Mouse (Mus musculus) layer of hippocampus, postnatal 36 days (tissue): ENCODE results near the gene Nxph1. TPM values are rescaled to one million over a fixed set of nuclear protein-coding genes. Genes with fewer than 3 reads are reported as not detected.
A peak's percentile ranks its signal among the peaks of the same experiment; 100 is the strongest.

Experiments used
- DNase-seq, 2 experiments: peaks; one replicate each; pipeline ENCODE4 v3.0.0; 2022
- total RNA-seq, 2 experiments: library from RNA; stranded (reverse); gene quantifications; 2 replicates each; pipeline ENCODE4 v1.2.3; 2021

Gene Nxph1
- total RNA-seq, result 10 to 100 TPM; 35.8 to 38.6 TPM

DNA sequence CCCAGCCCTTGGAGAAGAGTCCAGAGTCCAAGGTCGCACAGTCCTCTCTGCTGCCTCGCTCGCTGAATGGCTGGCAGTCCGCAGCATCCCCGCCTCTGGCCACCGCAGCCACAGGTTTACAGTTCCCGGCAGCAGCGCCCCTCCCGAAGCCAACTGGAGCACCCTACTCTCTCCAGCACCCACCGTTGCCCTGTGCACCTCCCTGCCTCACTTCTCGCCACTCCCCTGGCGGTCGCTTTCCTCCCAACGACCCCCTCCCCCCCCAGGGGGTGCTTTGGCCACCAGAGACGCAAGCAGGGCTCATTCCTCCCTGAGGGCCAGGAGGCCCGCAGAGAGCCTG, at the start of gene Nxph1:
TSS of gene Nxph1 (plus strand) at position 301 of the 340 bp plus-strand sequence.
- DNase-seq, result no peak

- peak; percentile 30 to 41 for DNase-seq
These were observed 48.1 kb upstream of the Nxph1 start for GRCm38 (mm10) chr6:8900021-8900728.

GRCm38 (mm10) chr6:8900729-8901122, 47.5 kb upstream of the Nxph1 start:
- DNase-seq, result no peak

GRCm38 (mm10) chr6:8907917-8908316, 40.3 kb upstream of the Nxph1 start:
- no peak for DNase-seq

- no peak for DNase-seq
These were observed 34.8 kb upstream of the Nxph1 start for GRCm38 (mm10) chr6:8913404-8913803.

GRCm38 (mm10) chr6:8914682-8915081, 33.5 kb upstream of the Nxph1 start:
- DNase-seq, result no peak

- no peak for DNase-seq
These were observed 23.8 kb upstream of the Nxph1 start for GRCm38 (mm10) chr6:8924481-8924880.

- no peak for DNase-seq
These were observed 13.0 kb upstream of the Nxph1 start for GRCm38 (mm10) chr6:8935241-8935640.

DNA sequence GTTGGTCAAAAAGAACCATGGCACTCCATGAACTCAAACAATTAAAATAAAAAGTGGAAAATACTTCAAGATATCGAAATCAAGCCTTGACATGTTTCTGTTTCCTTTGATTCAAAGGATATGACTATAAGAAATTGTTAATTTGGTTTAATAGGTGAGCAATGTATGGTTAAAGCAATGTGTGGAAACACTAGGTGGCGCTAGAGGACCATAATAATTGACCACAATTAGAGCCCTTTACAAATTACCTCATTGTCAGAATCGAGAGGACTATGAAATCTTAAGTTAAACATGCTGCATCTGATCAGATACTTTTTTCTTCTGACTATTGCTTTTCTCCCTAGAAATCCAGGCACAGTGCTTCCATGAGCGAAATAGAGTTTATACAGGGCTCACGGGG, 12.5 kb upstream of the Nxph1 start:
- DNase-seq, result no peak

- DNase-seq, result no peak
These were observed 12.1 kb upstream of the Nxph1 start for GRCm38 (mm10) chr6:8936168-8936567.

DNA sequence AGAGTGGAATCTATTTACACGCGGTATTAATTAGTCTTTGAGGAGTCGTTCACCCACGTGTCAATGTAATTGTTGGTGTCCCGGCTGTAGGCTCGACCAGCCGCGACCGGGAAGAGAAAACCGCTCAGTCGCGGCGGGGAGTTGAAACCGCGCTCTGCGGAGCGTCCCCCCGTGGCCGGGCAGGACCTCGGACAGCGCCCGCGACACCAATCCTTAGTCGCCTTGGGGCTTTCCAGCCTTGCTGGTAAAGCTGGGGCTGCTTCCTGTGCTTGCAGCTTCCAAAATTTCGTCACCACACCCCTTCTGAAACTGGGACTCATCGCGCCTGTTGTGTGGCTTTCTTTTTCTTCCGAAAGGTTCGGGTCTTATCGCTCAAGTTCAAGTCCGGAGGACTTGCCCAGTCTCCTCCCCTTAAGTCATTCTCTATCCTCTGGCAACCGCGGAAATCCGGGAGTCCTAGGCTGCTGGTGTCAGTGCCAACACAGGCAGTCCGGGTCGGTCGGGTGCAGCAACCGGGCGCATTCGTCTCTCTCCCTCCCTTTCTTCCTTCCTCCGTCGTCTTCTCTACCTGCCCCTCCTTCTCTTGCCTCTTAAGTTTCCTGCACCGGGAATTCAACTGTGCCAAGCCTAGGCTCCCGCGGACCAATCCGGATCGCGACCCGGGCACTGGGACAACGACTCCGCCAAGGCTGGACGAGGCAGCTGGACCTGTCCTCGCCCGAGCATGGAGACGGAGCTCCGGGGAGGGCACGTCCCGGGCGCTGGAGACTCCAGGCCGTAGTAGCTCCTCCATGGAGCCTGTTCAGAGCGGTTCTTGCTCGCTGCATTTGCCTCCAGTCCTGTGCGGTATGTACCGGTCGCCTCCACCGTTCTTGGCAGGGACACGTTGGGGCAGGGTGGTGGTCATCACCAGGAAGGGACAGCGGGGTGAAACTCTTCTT, 510 bp downstream of the Nxph1 start:
- no peak for DNase-seq

DNA sequence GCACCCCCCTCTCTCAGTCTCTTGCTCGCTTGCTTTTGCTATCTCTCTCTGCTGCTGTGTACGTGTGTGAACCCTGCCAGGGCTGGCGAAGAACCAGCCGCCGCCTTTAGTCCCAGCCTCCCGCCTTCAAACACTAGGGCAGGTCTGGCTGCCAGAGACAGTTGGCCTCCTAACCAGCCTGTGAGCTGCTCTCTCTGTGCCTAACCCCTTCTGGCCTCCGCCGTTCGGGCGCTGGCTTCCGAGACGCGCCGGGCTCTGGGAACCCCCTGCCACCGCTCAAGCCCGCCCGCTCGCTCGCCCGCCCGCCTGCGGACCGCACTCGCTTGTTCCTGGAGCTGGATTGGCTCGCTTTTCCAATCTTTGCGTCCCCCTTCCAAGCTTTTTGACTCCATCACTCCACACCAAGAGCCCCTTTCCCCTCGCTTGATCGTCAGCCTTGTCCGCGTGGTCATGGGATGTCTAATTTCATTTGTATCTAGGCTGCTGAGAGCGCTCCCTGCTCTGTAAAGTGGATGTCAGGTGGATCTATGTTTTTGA, 1.5 kb downstream of the Nxph1 start:
- no peak for DNase-seq

- DNase-seq, result no peak
These were observed 2.5 kb downstream of the Nxph1 start for GRCm38 (mm10) chr6:8950611-8951325.

GRCm38 (mm10) chr6:8951326-8951695, 3.1 kb downstream of the Nxph1 start:
- peak; percentile 46 to 64 for DNase-seq

DNA sequence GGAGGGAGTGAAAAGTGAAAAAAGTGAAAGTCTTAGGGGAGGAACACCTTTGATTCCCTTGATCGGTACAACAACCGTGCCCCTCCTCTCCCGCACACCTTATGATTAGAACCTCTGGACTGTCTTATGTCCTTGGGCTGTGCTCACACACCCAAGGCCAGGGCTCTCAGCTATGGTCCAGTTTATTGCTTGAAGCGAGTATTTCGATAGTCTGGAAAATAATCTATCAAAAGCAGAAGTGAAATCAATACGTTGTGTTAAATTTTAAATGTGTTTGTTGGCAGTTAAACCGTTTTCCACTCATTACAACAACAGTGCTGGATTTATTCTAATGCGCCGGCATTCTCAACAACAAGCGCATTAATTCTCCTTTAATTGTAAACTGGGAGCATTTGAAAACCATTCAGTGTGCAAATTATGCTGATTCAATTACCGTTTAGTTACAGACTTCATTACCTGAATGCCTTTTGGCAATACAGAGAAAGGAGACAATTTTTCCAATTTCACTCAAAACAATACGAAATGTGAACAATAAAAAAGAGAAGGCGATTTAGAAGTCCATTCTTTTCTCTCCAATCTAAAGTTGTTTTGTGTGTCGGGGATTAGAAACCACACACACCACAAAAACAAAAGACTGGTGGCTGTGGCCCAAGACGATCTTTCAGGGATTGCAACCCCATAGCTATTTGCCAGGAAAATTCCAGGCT, 3.8 kb downstream of the Nxph1 start:
- no peak for DNase-seq

GRCm38 (mm10) chr6:8955817-8956529, 7.7 kb downstream of the Nxph1 start:
- DNase-seq, result no peak

DNA sequence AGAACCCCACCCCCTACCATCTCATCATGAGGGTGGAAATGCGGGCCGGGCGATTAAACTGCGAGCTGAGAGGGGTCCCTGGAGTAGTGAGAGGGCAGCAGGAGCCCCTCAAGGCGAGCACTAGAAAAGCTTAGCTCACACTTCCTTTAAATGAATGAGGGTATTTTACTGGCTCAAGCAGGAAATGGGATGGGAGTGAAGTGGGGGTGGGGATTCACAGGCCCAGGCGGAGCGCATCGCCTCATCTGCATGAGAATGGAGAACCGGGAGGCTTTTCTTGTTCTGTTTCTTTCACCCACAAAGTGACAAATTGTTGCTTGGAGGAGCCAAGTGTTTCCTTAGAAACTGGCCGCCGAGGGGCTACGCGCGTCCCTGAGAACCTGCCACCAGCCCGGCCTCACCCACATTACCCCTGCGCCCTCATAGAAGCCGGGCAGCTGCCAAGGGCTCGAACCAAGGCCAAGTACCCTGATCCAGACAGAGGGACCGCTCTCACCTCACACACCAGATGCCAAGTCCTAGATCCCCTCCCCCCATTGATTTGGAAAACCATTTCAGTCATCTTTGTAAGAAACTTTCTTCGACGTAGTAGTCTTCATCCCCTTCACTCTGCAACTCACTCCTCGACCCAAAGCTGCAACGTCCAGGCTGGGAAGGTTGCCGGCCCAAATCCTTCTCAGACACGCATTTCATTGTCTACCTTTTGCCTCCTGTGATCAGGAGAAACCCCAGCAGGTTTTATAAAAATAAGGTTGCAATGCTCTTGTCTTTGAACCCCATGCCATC, 8.7 kb downstream of the Nxph1 start:
- no peak for DNase-seq

DNA sequence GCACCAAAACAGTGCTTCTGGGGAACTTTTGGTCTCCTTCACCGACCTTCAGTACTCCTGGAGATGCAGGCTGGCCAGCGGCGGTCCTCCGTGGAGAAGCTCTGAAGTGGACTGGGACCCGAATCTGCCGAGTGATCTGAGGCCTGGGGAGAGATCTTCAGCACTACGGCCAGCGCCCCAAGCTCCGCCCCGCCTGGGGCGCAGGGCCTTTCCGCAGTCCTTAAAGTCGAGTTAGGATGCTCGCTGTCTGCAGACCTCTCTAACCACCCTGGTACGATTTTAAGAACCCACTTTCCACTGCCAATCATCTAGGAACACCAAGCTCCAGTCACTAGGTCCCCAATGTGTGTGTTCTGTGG, 9.3 kb downstream of the Nxph1 start:
- no peak for DNase-seq

- DNase-seq, result no peak
These were observed 10.1 kb downstream of the Nxph1 start for GRCm38 (mm10) chr6:8958081-8958919.

DNA sequence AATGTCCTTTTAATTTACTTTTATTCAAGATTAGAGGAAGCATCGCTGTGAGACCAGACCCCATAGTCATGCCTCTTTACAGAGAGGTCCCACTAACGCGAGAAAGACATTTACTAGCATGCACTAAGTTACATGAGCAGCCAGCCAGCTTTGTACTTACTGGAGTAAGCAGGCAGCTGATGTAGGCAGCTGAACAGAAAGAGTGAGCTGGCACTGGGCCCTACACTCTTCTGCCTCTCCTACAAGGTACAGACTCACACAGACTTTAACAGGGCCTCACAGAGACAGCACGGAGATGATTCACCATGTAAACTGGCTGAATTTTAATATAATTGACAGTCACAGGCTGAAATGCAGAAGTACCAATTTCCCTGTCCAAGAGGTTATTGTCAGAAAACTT, 11.6 kb downstream of the Nxph1 start:
- no peak for DNase-seq
